Mouse (Mus musculus): ENCODE results near the gene Mier3. TPM values are rescaled to one million over a fixed set of nuclear protein-coding genes. Genes with fewer than 3 reads are reported as not detected.

The Mier3 gene
- polyA plus RNA-seq, 1 experiment, result 4.9 TPM

- H3K4me1 ChIP-seq (ENCODE audit: control insufficient read depth, insufficient read depth, low read length), result no peaks in the 10 kb centered on the region
- TF ChIP-seq CTCF (IDR thresholded peaks at IDR 0.05; ENCODE audit: insufficient read depth, low read length), result no peak
- WGBS, result 74% methylated on average over 7 of the region's 7 CpGs
- no peak for DNase-seq
- no peak overlapping the region for H3K4me3 ChIP-seq (replicated peaks; ENCODE audit: extremely low read depth, low read depth, low read length)
These were observed 60.6 kb downstream of the Mier3 start for GRCm38 (mm10) chr13:111741204-111741990.

DNA sequence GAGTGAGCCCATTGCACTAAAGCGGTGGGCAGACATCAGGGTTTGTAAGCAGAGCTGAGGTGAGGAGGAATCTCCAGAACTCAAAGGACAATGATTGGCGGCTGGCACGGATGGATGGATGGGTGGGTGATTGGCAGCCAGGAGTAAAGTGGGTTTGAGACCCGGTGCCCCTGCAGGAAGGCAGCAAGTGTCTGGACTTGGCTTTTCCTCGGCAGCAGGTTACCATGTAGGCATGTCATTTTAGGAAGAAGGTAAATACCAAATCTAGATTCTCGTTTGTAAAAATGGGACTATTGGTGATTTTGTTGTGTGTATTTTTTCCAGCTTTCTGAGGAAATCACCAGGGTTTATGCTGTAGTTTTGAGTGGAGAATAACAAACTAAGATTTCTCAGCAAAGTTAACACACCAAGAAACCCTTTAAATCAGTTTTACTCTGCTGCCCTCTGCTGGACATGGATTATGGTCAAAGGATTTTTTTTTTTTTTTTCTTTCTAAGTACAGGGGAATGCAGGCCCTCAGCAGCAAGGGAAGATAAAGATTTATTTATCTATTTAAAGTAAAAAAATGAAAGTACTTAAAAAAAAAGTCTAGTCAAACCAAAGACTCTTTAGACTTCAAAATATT lies 61.3 kb downstream of the Mier3 start:
- 49% methylated on average over 6 of the region's 6 CpGs for WGBS
- DNase-seq, result no peak
- no peak for TF ChIP-seq POLR2A (IDR thresholded peaks at IDR 0.05; ENCODE audit: borderline replicate concordance, extremely low read depth, low read depth, low read length)
- TF ChIP-seq CTCF (IDR thresholded peaks at IDR 0.05; ENCODE audit: insufficient read depth, low read length), result peak; percentile 21; the same call in 1 of the 2 replicates

GRCm38 (mm10) chr13:111744233-111745000 lies 63.6 kb downstream of the Mier3 start:
- TF ChIP-seq POLR2A (IDR thresholded peaks at IDR 0.05; ENCODE audit: borderline replicate concordance, extremely low read depth, low read depth, low read length), result no peak
- no peak for TF ChIP-seq CTCF (IDR thresholded peaks at IDR 0.05; ENCODE audit: insufficient read depth, low read length)
- Histone ChIP-seq H3K4me3 (replicated peaks; ENCODE audit: extremely low read depth, low read depth, low read length) (no peak overlapping the region), H3K4me1 (ENCODE audit: control insufficient read depth, insufficient read depth, low read length) (no peaks in the 10 kb centered on the region)
- whole genome bisulfite sequencing, result 60% methylated on average over 6 of the region's 6 CpGs
- DNase-seq, result no peak

More for the DNA sequence above, 61.3 kb downstream of the Mier3 start:
- no peaks in the 10 kb centered on the region for H3K4me1 ChIP-seq (ENCODE audit: control insufficient read depth, insufficient read depth, low read length)
- H3K4me3 ChIP-seq (replicated peaks; ENCODE audit: extremely low read depth, low read depth, low read length), result no peak overlapping the region

GRCm38 (mm10) chr13:111745216-111745615 lies 64.4 kb downstream of the Mier3 start:
- WGBS, result 56% methylated on average over 7 of the region's 7 CpGs
- no peak for DNase-seq
- no peak for TF ChIP-seq CTCF (IDR thresholded peaks at IDR 0.05; ENCODE audit: insufficient read depth, low read length)
- TF ChIP-seq POLR2A (IDR thresholded peaks at IDR 0.05; ENCODE audit: borderline replicate concordance, extremely low read depth, low read depth, low read length), result no peak
- Histone ChIP-seq H3K4me1 (ENCODE audit: control insufficient read depth, insufficient read depth, low read length) (no peaks in the 10 kb centered on the region), H3K4me3 (replicated peaks; ENCODE audit: extremely low read depth, low read depth, low read length) (no peak overlapping the region)

DNA sequence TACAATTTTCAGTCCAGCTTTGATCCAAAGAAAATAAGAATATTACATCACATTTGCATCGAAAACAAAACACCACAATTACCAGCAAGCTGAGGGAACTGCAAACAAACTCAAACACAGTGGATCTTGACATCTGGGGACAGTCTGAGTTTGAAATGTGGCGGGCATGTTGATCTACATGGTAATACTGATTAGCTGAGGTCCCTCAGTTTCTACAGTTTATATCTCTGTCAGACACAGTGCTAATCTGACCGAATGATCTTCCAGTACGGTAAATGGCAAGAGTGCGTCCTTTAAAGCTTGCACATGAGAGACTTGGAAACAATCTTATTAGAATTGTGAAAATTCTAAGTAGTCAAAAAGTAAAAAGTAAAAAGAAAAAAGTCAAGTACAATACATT lies 66.1 kb downstream of the Mier3 start:
- no peak overlapping the region for H3K4me3 ChIP-seq (replicated peaks; ENCODE audit: extremely low read depth, low read depth, low read length)
- no peak for DNase-seq
- H3K4me1 ChIP-seq (ENCODE audit: control insufficient read depth, insufficient read depth, low read length), result no peaks in the 10 kb centered on the region
- TF ChIP-seq POLR2A (IDR thresholded peaks at IDR 0.05; ENCODE audit: borderline replicate concordance, extremely low read depth, low read depth, low read length) (no peak), CTCF (IDR thresholded peaks at IDR 0.05; ENCODE audit: insufficient read depth, low read length) (no peak)
- WGBS, result 91% methylated on average over 5 of the region's 5 CpGs

- Histone ChIP-seq H3K4me3 (replicated peaks; ENCODE audit: extremely low read depth, low read depth, low read length) (no peak overlapping the region), H3K4me1 (ENCODE audit: control insufficient read depth, insufficient read depth, low read length) (no peaks in the 10 kb centered on the region)
- DNase-seq, result no peak
- TF ChIP-seq CTCF (IDR thresholded peaks at IDR 0.05; ENCODE audit: insufficient read depth, low read length), result no peak
- TF ChIP-seq POLR2A (IDR thresholded peaks at IDR 0.05; ENCODE audit: borderline replicate concordance, extremely low read depth, low read depth, low read length), result no peak
- whole genome bisulfite sequencing, result 90% methylated on average over 28 of the region's 28 CpGs
These were observed 67.7 kb downstream of the Mier3 start for GRCm38 (mm10) chr13:111748301-111749062.

- TF ChIP-seq CTCF (IDR thresholded peaks at IDR 0.05; ENCODE audit: insufficient read depth, low read length) (no peak), POLR2A (IDR thresholded peaks at IDR 0.05; ENCODE audit: borderline replicate concordance, extremely low read depth, low read depth, low read length) (no peak)
- H3K4me3 ChIP-seq (replicated peaks; ENCODE audit: extremely low read depth, low read depth, low read length), result no peak overlapping the region
- DNase-seq, result no peak
- 72% methylated on average over 6 of the region's 6 CpGs for WGBS
- H3K4me1 ChIP-seq (ENCODE audit: control insufficient read depth, insufficient read depth, low read length), result no peaks in the 10 kb centered on the region
These were observed 72.5 kb downstream of the Mier3 start for GRCm38 (mm10) chr13:111753321-111753720.

DNA sequence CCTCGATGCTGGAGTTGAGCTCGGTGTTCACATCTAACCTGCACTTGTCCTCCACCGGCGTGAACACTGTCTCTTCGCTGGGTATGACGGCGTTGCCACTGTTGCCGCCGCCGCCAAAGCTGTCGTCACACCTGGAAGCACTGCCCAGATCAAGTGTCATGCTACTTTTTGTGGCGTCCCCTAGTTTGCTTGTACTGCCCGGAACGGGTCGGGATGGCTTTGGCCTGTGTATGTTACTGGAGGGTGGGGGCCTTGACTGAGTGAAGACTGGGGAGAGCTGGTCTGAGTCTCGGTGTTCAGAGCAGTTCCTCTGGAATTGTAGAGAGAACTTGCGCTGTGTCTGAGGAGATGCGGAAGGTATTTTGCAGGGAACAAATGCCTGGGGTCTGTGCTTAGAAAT lies 74.6 kb downstream of the Mier3 start:
- DNase-seq, result no peak
- H3K4me1 ChIP-seq (ENCODE audit: control insufficient read depth, insufficient read depth, low read length), result no peaks in the 10 kb centered on the region
- H3K4me3 ChIP-seq (replicated peaks; ENCODE audit: extremely low read depth, low read depth, low read length), result no peak overlapping the region
- WGBS, result 97% methylated on average over 18 of the region's 18 CpGs
- TF ChIP-seq POLR2A (IDR thresholded peaks at IDR 0.05; ENCODE audit: borderline replicate concordance, extremely low read depth, low read depth, low read length) (no peak), CTCF (IDR thresholded peaks at IDR 0.05; ENCODE audit: insufficient read depth, low read length) (no peak)

DNA sequence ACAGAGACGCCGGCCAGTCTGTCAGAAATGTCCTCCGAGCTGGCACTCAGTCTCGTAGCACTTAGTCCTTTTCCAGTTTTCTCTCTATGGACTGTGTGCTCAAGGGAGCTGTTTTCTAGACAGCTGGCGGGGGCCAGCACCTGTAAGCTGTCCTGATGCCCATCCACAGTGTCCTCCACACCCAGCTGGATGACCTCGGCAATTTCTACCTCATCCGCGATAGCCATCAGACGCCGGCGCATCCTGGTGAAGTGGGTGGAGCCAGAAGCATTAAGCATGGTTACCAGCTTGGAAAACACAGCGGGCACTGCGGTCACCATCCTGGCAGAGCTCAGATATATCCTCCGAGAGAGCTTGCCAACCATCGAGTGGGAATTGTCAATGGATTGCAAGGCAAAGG lies 75.2 kb downstream of the Mier3 start:
- H3K4me1 ChIP-seq (ENCODE audit: control insufficient read depth, insufficient read depth, low read length), result no peaks in the 10 kb centered on the region
- no peak for DNase-seq
- 96% methylated on average over 15 of the region's 15 CpGs for WGBS
- H3K4me3 ChIP-seq (replicated peaks; ENCODE audit: extremely low read depth, low read depth, low read length), result no peak overlapping the region
- TF ChIP-seq POLR2A (IDR thresholded peaks at IDR 0.05; ENCODE audit: borderline replicate concordance, extremely low read depth, low read depth, low read length), result no peak
- no peak for TF ChIP-seq CTCF (IDR thresholded peaks at IDR 0.05; ENCODE audit: insufficient read depth, low read length)

Data from lung, adult 2 months (tissue).